Comparison of ENCODE assay signal across 24 mouse cellular contexts in the genomic region with DNA sequence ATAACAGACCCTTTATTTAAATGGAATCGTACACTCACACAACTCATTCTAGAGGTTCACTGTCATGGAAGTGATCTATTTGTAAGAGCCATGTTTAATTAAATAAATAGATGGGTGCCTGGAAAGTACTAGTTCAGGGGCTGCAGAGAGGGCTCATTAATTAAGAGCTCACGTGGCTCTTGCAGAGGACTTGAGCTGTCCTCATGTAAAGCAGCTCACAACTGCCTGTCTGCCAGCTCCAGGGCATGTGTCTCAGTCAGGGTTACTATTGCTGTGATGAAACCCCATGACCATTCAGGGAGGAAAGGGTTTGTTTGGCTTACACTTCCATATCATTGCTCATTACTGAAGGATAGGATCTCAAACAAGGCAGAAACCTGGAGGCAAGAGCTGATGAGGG. TPM values are rescaled to one million over a fixed set of nuclear protein-coding genes. Genes with fewer than 3 reads are reported as not detected.
A peak's percentile ranks its signal among the peaks of the same experiment; 100 is the strongest.
DNase-seq lines count a peak whose midpoint lies in the region; ATAC-seq and TF ChIP-seq lines count a peak whose summit lies in the region.
"Had no signal": no experiment of that assay in that cellular context is flagged by ENCODE, and none has a peak within 500 bp of the region (broad histone marks: within the 10 kb centered on the region; RNA-seq: fewer than 3 reads in every experiment).

No protein-coding gene starts in this region.

- H3K36me3 ChIP-seq in intestine, embryonic 16.5 days (ENCODE audit: control insufficient read depth, insufficient read depth, low read length), result no peaks in the 10 kb centered on the region
- no peaks in the 10 kb centered on the region for H3K36me3 ChIP-seq in stomach, embryonic 16.5 days (ENCODE audit: control insufficient read depth, insufficient read depth, low read length)
- no peaks in the 10 kb centered on the region for H3K36me3 ChIP-seq in midbrain, embryonic 15.5 days (replicated peaks)
- no peaks in the 10 kb centered on the region for H3K36me3 ChIP-seq in embryonic facial prominence, embryonic 10.5 days (replicated peaks)
- H3K36me3 ChIP-seq: embryonic facial prominence, embryonic 12.5 days; forebrain, embryonic 15.5 days had no signal

- DNase-seq in MN1 (ENCODE audit: low spot score), result peak; percentile 26
- peak; percentile 15 for DNase-seq in brain, embryonic 14.5 days (ENCODE audit: low read depth)
- no peak for DNase-seq in left cerebral cortex, adult 11 months (ENCODE audit: low spot score)
- DNase-seq in right cerebral cortex, postnatal 36 days (ENCODE audit: low spot score in 2 of 2), result no peak
- DNase-seq in embryonic facial prominence, embryonic 10.5 days (ENCODE audit: low spot score), result no peak
- DNase-seq: adrenal gland, adult 8-10 months; adrenal gland, postnatal 14 days; adrenal gland, postnatal 36 days; cerebellum, adult 11 months; cerebellum, adult 18-20 months; cerebellum, adult 8-10 months; cerebellum, adult 9-11 months; cerebellum, postnatal 14 days; cerebellum, postnatal 36 days; embryo, embryonic 11 days; forebrain, postnatal 0 days had no signal

- peak; percentile 46; the same call in 1 of the 2 replicates for ATAC-seq in intestine, embryonic 16.5 days
- peak; percentile 51; the same call in 1 of the 2 replicates for ATAC-seq in stomach, embryonic 16.5 days (ENCODE audit: insufficient read depth, low FRiP score)
- ATAC-seq in midbrain, embryonic 15.5 days (replicated peaks), result no peak
- ATAC-seq: activated CD4-positive, CD25-positive, alpha-beta regulatory T cell, adult 4 months; forebrain, embryonic 13.5 days; forebrain, embryonic 15.5 days; forebrain, postnatal 0 days; Patski had no signal

- H3K27me3 ChIP-seq in intestine, embryonic 16.5 days (replicated peaks; ENCODE audit: control insufficient read depth, insufficient read depth, low read length), result no peaks in the 10 kb centered on the region
- H3K27me3 ChIP-seq in stomach, embryonic 16.5 days (ENCODE audit: control insufficient read depth, insufficient read depth, low read length), result no peaks in the 10 kb centered on the region
- H3K27me3 ChIP-seq in midbrain, embryonic 15.5 days (replicated peaks), result no peaks in the 10 kb centered on the region
- no peaks in the 10 kb centered on the region for H3K27me3 ChIP-seq in embryonic facial prominence, embryonic 10.5 days (replicated peaks; ENCODE audit: low read depth, poor library complexity, severe bottlenecking)
- H3K27me3 ChIP-seq: embryonic facial prominence, embryonic 12.5 days; forebrain, embryonic 13.5 days; forebrain, embryonic 15.5 days; Patski had no signal

- 38% methylated on average over 2 of the region's 2 CpGs for WGBS in intestine, embryonic 16.5 days
- 41% methylated on average over 2 of the region's 2 CpGs for WGBS in stomach, embryonic 16.5 days
- WGBS in midbrain, embryonic 15.5 days, result 53% methylated on average over 2 of the region's 2 CpGs
- WGBS in embryonic facial prominence, embryonic 10.5 days, result 71% methylated on average over 2 of the region's 2 CpGs

- H3K9me3 ChIP-seq in intestine, embryonic 16.5 days (ENCODE audit: control insufficient read depth, low read length), result no peaks in the 10 kb centered on the region
- H3K9me3 ChIP-seq in stomach, embryonic 16.5 days (replicated peaks; ENCODE audit: control insufficient read depth, low read length), result no peaks in the 10 kb centered on the region
- no peaks in the 10 kb centered on the region for H3K9me3 ChIP-seq in midbrain, embryonic 15.5 days
- H3K9me3 ChIP-seq in embryonic facial prominence, embryonic 10.5 days, result no peaks in the 10 kb centered on the region
- H3K9me3 ChIP-seq: embryonic facial prominence, embryonic 12.5 days; forebrain, embryonic 13.5 days; forebrain, embryonic 15.5 days had no signal

- H3K4me2 ChIP-seq in intestine, embryonic 16.5 days (ENCODE audit: low read depth, low read length), result no peak overlapping the region
- H3K4me2 ChIP-seq in stomach, embryonic 16.5 days (ENCODE audit: low read depth, low read length), result no peak overlapping the region
- H3K4me2 ChIP-seq in midbrain, embryonic 15.5 days, result no peak overlapping the region
- H3K4me2 ChIP-seq: embryonic facial prominence, embryonic 12.5 days; forebrain, embryonic 13.5 days; forebrain, embryonic 15.5 days had no signal

- no peak for TF ChIP-seq CTCF in brain, embryonic 14.5 days (IDR thresholded peaks at IDR 0.05; ENCODE audit: borderline replicate concordance, extremely low read depth, insufficient read depth, insufficient read length)

- H3K4me3 ChIP-seq in intestine, embryonic 16.5 days (ENCODE audit: low read length), result no peak overlapping the region
- no peak overlapping the region for H3K4me3 ChIP-seq in stomach, embryonic 16.5 days (replicated peaks; ENCODE audit: low read length)
- no peak overlapping the region for H3K4me3 ChIP-seq in midbrain, embryonic 15.5 days
- no peak overlapping the region for H3K4me3 ChIP-seq in embryonic facial prominence, embryonic 10.5 days
- H3K4me3 ChIP-seq: embryonic facial prominence, embryonic 12.5 days; forebrain, embryonic 13.5 days; forebrain, embryonic 15.5 days had no signal

- H3K4me1 ChIP-seq in intestine, embryonic 16.5 days (ENCODE audit: control insufficient read depth, insufficient read depth, low read length), result no peaks in the 10 kb centered on the region
- peaks cover 9% of the 10 kb centered on the region for H3K4me1 ChIP-seq in stomach, embryonic 16.5 days (ENCODE audit: control insufficient read depth, insufficient read depth, low read length)
- no peaks in the 10 kb centered on the region for H3K4me1 ChIP-seq in midbrain, embryonic 15.5 days
- H3K4me1 ChIP-seq in embryonic facial prominence, embryonic 10.5 days, result peaks cover 14% of the 10 kb centered on the region
- H3K4me1 ChIP-seq: forebrain, embryonic 13.5 days; forebrain, embryonic 15.5 days had no signal

- no peak for TF ChIP-seq POLR2A in brain, embryonic 14.5 days (IDR thresholded peaks at IDR 0.05; ENCODE audit: borderline replicate concordance, extremely low read depth, insufficient read depth, insufficient read length, poor library complexity, severe bottlenecking)

- H3K27ac ChIP-seq in intestine, embryonic 16.5 days (ENCODE audit: low read length), result no peak overlapping the region
- no peak overlapping the region for H3K27ac ChIP-seq in stomach, embryonic 16.5 days (ENCODE audit: low read length)
- no peak overlapping the region for H3K27ac ChIP-seq in midbrain, embryonic 15.5 days
- H3K27ac ChIP-seq in embryonic facial prominence, embryonic 10.5 days (replicated peaks), result no peak overlapping the region
- H3K27ac ChIP-seq: embryonic facial prominence, embryonic 12.5 days; forebrain, embryonic 13.5 days; forebrain, embryonic 15.5 days had no signal

- H3K9ac ChIP-seq in intestine, embryonic 16.5 days (ENCODE audit: low read depth, low read length), result no peak overlapping the region
- no peak overlapping the region for H3K9ac ChIP-seq in stomach, embryonic 16.5 days (ENCODE audit: low read length)
- no peak overlapping the region for H3K9ac ChIP-seq in midbrain, embryonic 15.5 days
- H3K9ac ChIP-seq: embryonic facial prominence, embryonic 12.5 days; forebrain, embryonic 13.5 days; forebrain, embryonic 15.5 days; forebrain, postnatal 0 days had no signal

RNA-seq across cellular contexts. Expression of gene Kcnj15, which starts 37.9 kb away (rescaled TPM):
- 0.21 and 0.22 TPM in 2 replicates for polyA plus RNA-seq in brain, embryonic 14.5 days (2012; rRNA removed)
- 0.26 and 0.27 TPM in 2 replicates for polyA plus RNA-seq in intestine, embryonic 16.5 days (2015; fragmentation: Nextera tagmentation; extraction: Ambion mirVana)
- polyA plus RNA-seq in stomach, embryonic 16.5 days (2015; fragmentation: Nextera tagmentation; extraction: Ambion mirVana), result 6.1 and 7.3 TPM in 2 replicates
- 0.09 and 0.19 TPM in 2 replicates for polyA plus RNA-seq in midbrain, embryonic 15.5 days (2015; fragmentation: Nextera tagmentation; extraction: Ambion mirVana)
- polyA plus RNA-seq in embryonic facial prominence, embryonic 10.5 days (2016; fragmentation: Nextera tagmentation; extraction: Ambion mirVana), result 0.33 and 0.45 TPM in 2 replicates

Comparison
In these comparisons a context has a peak if more than half of its experiments do, and no peak if none do; other contexts are left out.
1. DNase-seq: peak in MN1 (single experiment) and brain, embryonic 14.5 days (single experiment); none in left cerebral cortex, adult 11 months (single experiment), right cerebral cortex, postnatal 36 days (0 of 2) and embryonic facial prominence, embryonic 10.5 days (single experiment).